Mouse (Mus musculus) bone marrow, adult 2 months (tissue): ENCODE measurements at regions not wholly inside any gene's neighbourhood (a gene's known extent, or its start where the extent isn't known, plus 50 kb on each side); places are given as distances from the start of the nearest gene placed in this dataset.

Experiments used
- CTCF ChIP-seq: fragments of 200-500 bp; IDR thresholded peaks from 2 replicates; pipeline ENCODE4 v1.5.1; 2011; ENCODE audit warnings: low read length, control low read depth; ENCODE audit not compliant: control insufficient read depth, insufficient read depth
- POLR2A ChIP-seq: fragments of 200-500 bp; IDR thresholded peaks from 2 replicates; pipeline ENCODE4 v1.6.1; 2011; ENCODE audit warnings: low read depth, mild to moderate bottlenecking, control low read depth, low read length, borderline replicate concordance; ENCODE audit not compliant: control insufficient read depth

GRCm38 (mm10) chr5:33527750-33528149, 94.0 kb upstream of the Nkx1-1 start:
- TF ChIP-seq CTCF (no peak), POLR2A (no peak)
